Mouse (Mus musculus) bone marrow macrophage, adult 2 months (primary cell): ENCODE measurements around the gene Fbxo7.

ENCODE experiments used
- CTCF ChIP-seq: IDR thresholded peaks from 2 replicates; pipeline ENCODE4 v1.5.1; 2012; ENCODE audit warnings: low read depth, mild to moderate bottlenecking, low read length, moderate library complexity
- POLR2A ChIP-seq: IDR thresholded peaks from 2 replicates; pipeline ENCODE4 v1.6.1; 2012; ENCODE audit warnings: mild to moderate bottlenecking, low read depth, low read length, borderline replicate concordance

GRCm38 (mm10) chr10:86074134-86074533, 52.4 kb downstream of the Fbxo7 start:
- TF ChIP-seq CTCF, result no peak
- no peak for TF ChIP-seq POLR2A
